Mouse (Mus musculus): ENCODE measurements around the gene Tlx1. TPM values are rescaled to one million over a fixed set of nuclear protein-coding genes. Genes with fewer than 3 reads are reported as not detected.

The Tlx1 gene
- polyA plus RNA-seq, 1 experiment from 2014 or later: not detected

- Histone ChIP-seq H3K27me3 (ENCODE audit: insufficient read depth, low read length) (peaks cover 100% of the 10 kb centered on the region), H3K4me1 (ENCODE audit: insufficient read depth) (peaks cover 2% of the 10 kb centered on the region; the same call in 1 of the 2 replicates), H3K4me2 (ENCODE audit: low read depth, low read length) (no peak overlapping the region), H3K36me3 (replicated peaks; ENCODE audit: insufficient read depth, low read length) (no peaks in the 10 kb centered on the region), H3K9ac (replicated peaks) (no peak overlapping the region), H3K9me3 (ENCODE audit: low read length) (no peaks in the 10 kb centered on the region), H3K27ac (ENCODE audit: low read depth) (no peak overlapping the region), H3K4me3 (ENCODE audit: low read depth, low read length) (no peak overlapping the region)
- DNase-seq: peak; percentile 11
- WGBS (ENCODE audit: insufficient replicate concordance): 6% methylated on average over 26 of the region's 26 CpGs
- TF ChIP-seq EP300 (IDR thresholded peaks at IDR 0.05; ENCODE audit: low read depth) (no peak), CTCF (IDR thresholded peaks at IDR 0.05; ENCODE audit: low read depth) (no peak)
- ATAC-seq: no peak
Measured at GRCm38 (mm10) chr19:45155791-45156186, 5.3 kb downstream of the Tlx1 start.

- ATAC-seq: no peak
- Histone ChIP-seq H3K27me3 (ENCODE audit: insufficient read depth, low read length) (peaks cover 99% of the 10 kb centered on the region), H3K4me1 (ENCODE audit: insufficient read depth) (peaks cover 4% of the 10 kb centered on the region; the same call in 1 of the 2 replicates), H3K4me2 (ENCODE audit: low read depth, low read length) (no peak overlapping the region), H3K4me3 (ENCODE audit: low read depth, low read length) (no peak overlapping the region), H3K27ac (ENCODE audit: low read depth) (no peak overlapping the region), H3K36me3 (replicated peaks; ENCODE audit: insufficient read depth, low read length) (no peaks in the 10 kb centered on the region), H3K9ac (replicated peaks) (no peak overlapping the region), H3K9me3 (ENCODE audit: low read length) (no peaks in the 10 kb centered on the region)
- TF ChIP-seq CTCF (IDR thresholded peaks at IDR 0.05; ENCODE audit: low read depth): no peak
- no peak for TF ChIP-seq EP300 (IDR thresholded peaks at IDR 0.05; ENCODE audit: low read depth)
- DNase-seq: no peak
- 9% methylated on average over 5 of the region's 5 CpGs for WGBS (ENCODE audit: insufficient replicate concordance)
Measured at GRCm38 (mm10) chr19:45156381-45156780, 5.9 kb downstream of the Tlx1 start.

- Histone ChIP-seq H3K9me3 (ENCODE audit: low read length) (no peaks in the 10 kb centered on the region), H3K27ac (ENCODE audit: low read depth) (no peak overlapping the region), H3K27me3 (ENCODE audit: insufficient read depth, low read length) (peaks cover 99% of the 10 kb centered on the region), H3K36me3 (replicated peaks; ENCODE audit: insufficient read depth, low read length) (no peaks in the 10 kb centered on the region), H3K4me3 (ENCODE audit: low read depth, low read length) (no peak overlapping the region), H3K4me2 (ENCODE audit: low read depth, low read length) (no peak overlapping the region), H3K9ac (replicated peaks) (no peak overlapping the region), H3K4me1 (ENCODE audit: insufficient read depth) (peaks cover 4% of the 10 kb centered on the region; the same call in 1 of the 2 replicates)
- 10% methylated on average over 4 of the region's 4 CpGs for WGBS (ENCODE audit: insufficient replicate concordance)
- TF ChIP-seq CTCF (IDR thresholded peaks at IDR 0.05; ENCODE audit: low read depth) (no peak), EP300 (IDR thresholded peaks at IDR 0.05; ENCODE audit: low read depth) (no peak)
- DNase-seq (no peak), ATAC-seq (no peak)
Measured at GRCm38 (mm10) chr19:45158201-45158600, 7.7 kb downstream of the Tlx1 start.

GRCm38 (mm10) chr19:45158896-45159295 is 8.4 kb downstream of the Tlx1 start:
- Histone ChIP-seq H3K9me3 (ENCODE audit: low read length) (no peaks in the 10 kb centered on the region), H3K27ac (ENCODE audit: low read depth) (no peak overlapping the region), H3K4me2 (ENCODE audit: low read depth, low read length) (no peak overlapping the region), H3K4me3 (ENCODE audit: low read depth, low read length) (no peak overlapping the region), H3K9ac (replicated peaks) (no peak overlapping the region), H3K4me1 (ENCODE audit: insufficient read depth) (peaks cover 4% of the 10 kb centered on the region; the same call in 1 of the 2 replicates), H3K27me3 (ENCODE audit: insufficient read depth, low read length) (peaks cover 98% of the 10 kb centered on the region), H3K36me3 (replicated peaks; ENCODE audit: insufficient read depth, low read length) (no peaks in the 10 kb centered on the region)
- ATAC-seq (no peak), DNase-seq (no peak)
- 2% methylated on average over 20 of the region's 20 CpGs for WGBS (ENCODE audit: insufficient replicate concordance)
- TF ChIP-seq EP300 (IDR thresholded peaks at IDR 0.05; ENCODE audit: low read depth): no peak
- no peak for TF ChIP-seq CTCF (IDR thresholded peaks at IDR 0.05; ENCODE audit: low read depth)

- Histone ChIP-seq H3K9ac (replicated peaks) (no peak overlapping the region), H3K4me1 (ENCODE audit: insufficient read depth) (peaks cover 4% of the 10 kb centered on the region; the same call in 1 of the 2 replicates), H3K9me3 (ENCODE audit: low read length) (no peaks in the 10 kb centered on the region), H3K4me3 (ENCODE audit: low read depth, low read length) (no peak overlapping the region), H3K27ac (ENCODE audit: low read depth) (no peak overlapping the region), H3K27me3 (ENCODE audit: insufficient read depth, low read length) (peaks cover 97% of the 10 kb centered on the region), H3K36me3 (replicated peaks; ENCODE audit: insufficient read depth, low read length) (no peaks in the 10 kb centered on the region), H3K4me2 (ENCODE audit: low read depth, low read length) (no peak overlapping the region)
- 17% methylated on average over 5 of the region's 5 CpGs for WGBS (ENCODE audit: insufficient replicate concordance)
- no peak for DNase-seq
- no peak for ATAC-seq
- no peak for TF ChIP-seq EP300 (IDR thresholded peaks at IDR 0.05; ENCODE audit: low read depth)
- TF ChIP-seq CTCF (IDR thresholded peaks at IDR 0.05; ENCODE audit: low read depth): no peak
Measured at GRCm38 (mm10) chr19:45159491-45159890, 9.0 kb downstream of the Tlx1 start.

GRCm38 (mm10) chr19:45159991-45160390 is 9.5 kb downstream of the Tlx1 start:
- Histone ChIP-seq H3K27ac (ENCODE audit: low read depth) (no peak overlapping the region), H3K4me3 (ENCODE audit: low read depth, low read length) (no peak overlapping the region), H3K9ac (replicated peaks) (no peak overlapping the region), H3K4me2 (ENCODE audit: low read depth, low read length) (no peak overlapping the region), H3K9me3 (ENCODE audit: low read length) (no peaks in the 10 kb centered on the region), H3K4me1 (ENCODE audit: insufficient read depth) (peaks cover 4% of the 10 kb centered on the region; the same call in 1 of the 2 replicates), H3K27me3 (ENCODE audit: insufficient read depth, low read length) (peaks cover 92% of the 10 kb centered on the region), H3K36me3 (replicated peaks; ENCODE audit: insufficient read depth, low read length) (no peaks in the 10 kb centered on the region)
- WGBS (ENCODE audit: insufficient replicate concordance): 7% methylated on average over 5 of the region's 5 CpGs
- TF ChIP-seq EP300 (IDR thresholded peaks at IDR 0.05; ENCODE audit: low read depth): no peak
- no peak for TF ChIP-seq CTCF (IDR thresholded peaks at IDR 0.05; ENCODE audit: low read depth)
- ATAC-seq (no peak), DNase-seq (no peak)
